Comparison of ENCODE assay signal across 8 mouse cellular contexts in genomic region chr7:30193581-30194100, GRCm38 (mm10). TPM values are rescaled to one million over a fixed set of nuclear protein-coding genes. Genes with fewer than 3 reads are reported as not detected.
DNase-seq lines count a peak whose midpoint lies in the region; ATAC-seq and TF ChIP-seq lines count a peak whose summit lies in the region.

No protein-coding gene starts in this region.

- peak; percentile 87 for DNase-seq in CH12.LX (ENCODE audit: extremely low read depth)
- peak; percentile 81 to 84 for DNase-seq in heart, postnatal 10 days
- peak; percentile 90 to 91 for DNase-seq in kidney, postnatal 36 days
- DNase-seq in lung, embryonic 14.5 days = peak; percentile 83

- TF ChIP-seq EP300 in CH12.LX (IDR thresholded peaks at IDR 0.05; ENCODE audit: low read length) = no peak

- H3K27ac ChIP-seq in CH12.LX (ENCODE audit: insufficient read depth, low read depth) = no peak overlapping the region
- no peak overlapping the region; the same call in 1 of the 2 replicates for H3K27ac ChIP-seq in bone marrow macrophage, adult 2 months (ENCODE audit: insufficient read depth, low read depth, low read length)
- H3K27ac ChIP-seq in lung, embryonic 14.5 days (ENCODE audit: low read depth) = peak overlapping the region; percentile 73
- H3K27ac ChIP-seq in neural tube, embryonic 15.5 days (replicated peaks) = peak overlapping the region; percentile 79
- peak overlapping the region; percentile 73 for H3K27ac ChIP-seq in testis, adult 2 months (ENCODE audit: control insufficient read depth, insufficient read depth, low read depth, low read length)

- H3K9me3 ChIP-seq in CH12.LX (replicated peaks; ENCODE audit: low read length) = no peaks in the 10 kb centered on the region
- no peaks in the 10 kb centered on the region for H3K9me3 ChIP-seq in lung, embryonic 14.5 days (ENCODE audit: low read depth, low read length)
- no peaks in the 10 kb centered on the region for H3K9me3 ChIP-seq in neural tube, embryonic 15.5 days (replicated peaks)

- peak; percentile 85 for ATAC-seq in erythroblast, adult 5-6 weeks (replicated peaks; ENCODE audit: low FRiP score, poor library complexity, severe bottlenecking)
- peak; percentile 61 for ATAC-seq in lung, embryonic 14.5 days (ENCODE audit: insufficient read depth)
- ATAC-seq in neural tube, embryonic 15.5 days (ENCODE audit: low FRiP score) = peak; percentile 65

- in situ Hi-C loops in CH12.LX (cut with MboI; ENCODE audit: low pct_ligation_motif_present, low pct_unique_long_range_greater_than_20kb, low sequenced_read_pairs) = no loop called here

- peak overlapping the region; percentile 39 for H3K4me2 ChIP-seq in CH12.LX (ENCODE audit: insufficient read depth, low read depth, poor library complexity, severe bottlenecking)
- H3K4me2 ChIP-seq in lung, embryonic 14.5 days = peak overlapping the region; percentile 64
- peak overlapping the region; percentile 67 for H3K4me2 ChIP-seq in neural tube, embryonic 15.5 days

- no peak for TF ChIP-seq RAD21 in CH12.LX (IDR thresholded peaks at IDR 0.05; ENCODE audit: low read depth, low read length)

- peaks cover 30 to 43% of the 10 kb centered on the region in 2 experiments for H3K36me3 ChIP-seq in CH12.LX (replicated peaks in 1 of 2; ENCODE audit: control insufficient read depth in 1 of 2, insufficient read depth in 1 of 2, low read length in 1 of 2)
- peaks cover 39% of the 10 kb centered on the region for H3K36me3 ChIP-seq in lung, embryonic 14.5 days (ENCODE audit: insufficient read depth)
- H3K36me3 ChIP-seq in neural tube, embryonic 15.5 days = peaks cover 36% of the 10 kb centered on the region
- H3K36me3 ChIP-seq in testis, adult 2 months (ENCODE audit: control insufficient read depth, insufficient read depth, low read length) = no peaks in the 10 kb centered on the region

- dilution Hi-C loops in CH12.LX (cut with MboI; ENCODE audit: extremely low pct_ligation_motif_present, extremely low pct_unique_long_range_greater_than_20kb, low sequenced_read_pairs) = no loop called here

- under 1% methylated on average over 26 of the region's 26 CpGs for WGBS in lung, embryonic 14.5 days
- under 1% methylated on average over 26 of the region's 26 CpGs for WGBS in neural tube, embryonic 15.5 days

- TF ChIP-seq POLR2A in CH12.LX (IDR thresholded peaks at IDR 0.05; ENCODE audit: low read depth, low read length) = peak; percentile 53; the same call in 1 of the 2 replicates
- TF ChIP-seq POLR2A in bone marrow macrophage, adult 2 months (IDR thresholded peaks at IDR 0.05; ENCODE audit: borderline replicate concordance, low read depth, low read length) = no peak
- TF ChIP-seq POLR2A in testis, adult 2 months (IDR thresholded peaks at IDR 0.05; ENCODE audit: control insufficient read depth, low read depth, low read length) = peak; percentile 35; the same call in 1 of the 2 replicates

- peaks cover 14% of the 10 kb centered on the region for H3K79me2 ChIP-seq in CH12.LX (replicated peaks; ENCODE audit: control insufficient read depth, extremely low read depth, insufficient read depth, poor library complexity, severe bottlenecking)

- H3K9ac ChIP-seq in CH12.LX (ENCODE audit: insufficient read depth, low read depth) = peak overlapping the region; percentile 95
- peak overlapping the region; percentile 75 for H3K9ac ChIP-seq in lung, embryonic 14.5 days
- peak overlapping the region; percentile 68 for H3K9ac ChIP-seq in neural tube, embryonic 15.5 days (replicated peaks)

- no peaks in the 10 kb centered on the region for H3K27me3 ChIP-seq in CH12.LX (replicated peaks)
- H3K27me3 ChIP-seq in lung, embryonic 14.5 days (ENCODE audit: insufficient read depth, low read length) = no peaks in the 10 kb centered on the region
- H3K27me3 ChIP-seq in neural tube, embryonic 15.5 days (replicated peaks) = no peaks in the 10 kb centered on the region
- no peaks in the 10 kb centered on the region for H3K27me3 ChIP-seq in testis, adult 2 months (ENCODE audit: control insufficient read depth, insufficient read depth, low read length)

- TF ChIP-seq CTCF in CH12.LX (conservative IDR thresholded peaks at IDR 0.05 in 1 of 2, IDR thresholded peaks at IDR 0.05 in 1 of 2; ENCODE audit: low read depth in 2 of 2, low read length in 2 of 2) = no peak
- no peak for TF ChIP-seq CTCF in bone marrow macrophage, adult 2 months (IDR thresholded peaks at IDR 0.05; ENCODE audit: low read depth, low read length)
- TF ChIP-seq CTCF in lung, embryonic 14.5 days (IDR thresholded peaks at IDR 0.05; ENCODE audit: low read depth) = no peak
- no peak for TF ChIP-seq CTCF in testis, adult 2 months (IDR thresholded peaks at IDR 0.05; ENCODE audit: control insufficient read depth, insufficient read depth, insufficient replicate concordance, low read depth, low read length)

- intact Hi-C loops in heart, postnatal 10 days (cut with DNase I) = no loop called here

- H3K4me1 ChIP-seq in CH12.LX (ENCODE audit: control insufficient read depth in 1 of 2, insufficient read depth in 2 of 2) = peaks cover 0 to 24% of the 10 kb centered on the region in 2 experiments; a peak in 2 of 4 replicates
- H3K4me1 ChIP-seq in bone marrow macrophage, adult 2 months (ENCODE audit: control insufficient read depth, insufficient read depth, low read length) = peaks cover 23% of the 10 kb centered on the region
- H3K4me1 ChIP-seq in lung, embryonic 14.5 days (ENCODE audit: insufficient read depth) = peaks cover 6% of the 10 kb centered on the region; the same call in 1 of the 2 replicates
- H3K4me1 ChIP-seq in neural tube, embryonic 15.5 days = peaks cover 31% of the 10 kb centered on the region
- H3K4me1 ChIP-seq in testis, adult 2 months (ENCODE audit: control insufficient read depth, insufficient read depth, low read length) = peaks cover 31% of the 10 kb centered on the region

- peak overlapping the region; percentile 28 to 92 (median 84) for H3K4me3 ChIP-seq in CH12.LX (replicated peaks in 1 of 3; ENCODE audit: low read depth in 2 of 3, low read length in 2 of 3, poor library complexity in 1 of 3)
- H3K4me3 ChIP-seq in bone marrow macrophage, adult 2 months (ENCODE audit: insufficient read depth, low read length) = peak overlapping the region; percentile 66
- H3K4me3 ChIP-seq in lung, embryonic 14.5 days (ENCODE audit: low read depth, low read length) = peak overlapping the region; percentile 71
- H3K4me3 ChIP-seq in neural tube, embryonic 15.5 days (replicated peaks) = peak overlapping the region; percentile 62
- peak overlapping the region; percentile 90 for H3K4me3 ChIP-seq in testis, adult 2 months (ENCODE audit: control insufficient read depth, low read depth, low read length)

RNA-seq across cellular contexts. Expression of gene Capns1, which starts 5.0 kb away (rescaled TPM):
- 85.8 and 101 TPM in 2 replicates for total RNA-seq in CH12.LX (2012; rRNA removed)
- 207 and 219 TPM in 2 replicates for total RNA-seq in CH12.LX (2014; rRNA removed)
- 218 and 233 TPM in 2 replicates for polyA plus RNA-seq in CH12.LX (2012; ENCODE audit: insufficient read length, low read depth)
- polyA plus RNA-seq in bone marrow macrophage, adult 2 months (2012; ENCODE audit: insufficient read depth, insufficient read length, missing spikeins) = 501 and 572 TPM in 2 replicates
- total RNA-seq in erythroblast, adult 5-6 weeks (2015; ENCODE audit: low replicate concordance) = 121 and 178 TPM in 2 replicates
- 60.6 and 91.3 TPM in 2 replicates for total RNA-seq in erythroblast, adult 5-6 weeks (2017; ENCODE audit: low replicate concordance)
- 100 to 1,000 TPM; 303 to 326 TPM for total RNA-seq in heart, postnatal 10 days (2021)
- 78.3 and 80.3 TPM in 2 replicates for polyA plus RNA-seq in lung, embryonic 14.5 days (2014; fragmentation: Nextera tagmentation; extraction: Ambion mirVana)
- 88.7 and 88.9 TPM in 2 replicates for polyA plus RNA-seq in neural tube, embryonic 15.5 days (2015; fragmentation: Nextera tagmentation; extraction: Ambion mirVana)
- polyA plus RNA-seq in testis, adult 2 months (2012; rRNA removed) = 562 and 592 TPM in 2 replicates

RNA-seq across cellular contexts. Expression of gene Cox7a1, which starts 9.7 kb away (rescaled TPM):
- total RNA-seq in CH12.LX (2012; rRNA removed) (5.5 and 14.0 TPM in 2 replicates), CH12.LX (2014; rRNA removed) (9.9 and 15.2 TPM in 2 replicates)
- 1.6 and 4.2 TPM in 2 replicates for polyA plus RNA-seq in CH12.LX (2012; ENCODE audit: insufficient read length, low read depth)
- 8.0 and 14.3 TPM in 2 replicates for polyA plus RNA-seq in bone marrow macrophage, adult 2 months (2012; ENCODE audit: insufficient read depth, insufficient read length, missing spikeins)
- total RNA-seq in erythroblast, adult 5-6 weeks (2015; ENCODE audit: low replicate concordance) = not detected in 2 replicates
- total RNA-seq in erythroblast, adult 5-6 weeks (2017; ENCODE audit: low replicate concordance) = not detected in 2 replicates
- total RNA-seq in heart, postnatal 10 days (2021) = 1,000 to 10,000 TPM; 1,192 to 1,277 TPM
- polyA plus RNA-seq in lung, embryonic 14.5 days (2014; fragmentation: Nextera tagmentation; extraction: Ambion mirVana) = 4.5 and 8.0 TPM in 2 replicates
- polyA plus RNA-seq in neural tube, embryonic 15.5 days (2015; fragmentation: Nextera tagmentation; extraction: Ambion mirVana) = 5.7 and 5.9 TPM in 2 replicates
- 4.0 and 5.2 TPM in 2 replicates for polyA plus RNA-seq in testis, adult 2 months (2012; rRNA removed)

RNA-seq across cellular contexts. Expression of gene Zfp146, which starts 24.1 kb away (rescaled TPM):
- total RNA-seq in CH12.LX (2012; rRNA removed) = 43.1 and 45.1 TPM in 2 replicates
- 44.5 and 45.0 TPM in 2 replicates for total RNA-seq in CH12.LX (2014; rRNA removed)
- polyA plus RNA-seq in CH12.LX (2012; ENCODE audit: insufficient read length, low read depth) = 42.0 and 47.8 TPM in 2 replicates
- polyA plus RNA-seq in bone marrow macrophage, adult 2 months (2012; ENCODE audit: insufficient read depth, insufficient read length, missing spikeins) = 19.9 and 22.9 TPM in 2 replicates
- total RNA-seq in erythroblast, adult 5-6 weeks (2015; ENCODE audit: low replicate concordance) = 21.5 and 34.4 TPM in 2 replicates
- total RNA-seq in erythroblast, adult 5-6 weeks (2017; ENCODE audit: low replicate concordance) = 30.3 and 56.9 TPM in 2 replicates
- 10 to 100 TPM; 39.0 to 42.5 TPM for total RNA-seq in heart, postnatal 10 days (2021)
- polyA plus RNA-seq in lung, embryonic 14.5 days (2014; fragmentation: Nextera tagmentation; extraction: Ambion mirVana) = 16.8 and 17.0 TPM in 2 replicates
- 11.3 and 12.4 TPM in 2 replicates for polyA plus RNA-seq in neural tube, embryonic 15.5 days (2015; fragmentation: Nextera tagmentation; extraction: Ambion mirVana)
- polyA plus RNA-seq in testis, adult 2 months (2012; rRNA removed) = 5.8 and 6.4 TPM in 2 replicates

RNA-seq across cellular contexts. Expression of gene Polr2i, which starts 38.1 kb away (rescaled TPM):
- 83.6 and 101 TPM in 2 replicates for total RNA-seq in CH12.LX (2012; rRNA removed)
- 55.0 and 62.9 TPM in 2 replicates for total RNA-seq in CH12.LX (2014; rRNA removed)
- polyA plus RNA-seq in CH12.LX (2012; ENCODE audit: insufficient read length, low read depth) = 74.2 and 75.4 TPM in 2 replicates
- 47.6 and 50.3 TPM in 2 replicates for polyA plus RNA-seq in bone marrow macrophage, adult 2 months (2012; ENCODE audit: insufficient read depth, insufficient read length, missing spikeins)
- 9.8 and 22.1 TPM in 2 replicates for total RNA-seq in erythroblast, adult 5-6 weeks (2015; ENCODE audit: low replicate concordance)
- 11.0 and 12.6 TPM in 2 replicates for total RNA-seq in erythroblast, adult 5-6 weeks (2017; ENCODE audit: low replicate concordance)
- total RNA-seq in heart, postnatal 10 days (2021) = 10 to 100 TPM; 55.5 to 60.7 TPM
- 187 and 192 TPM in 2 replicates for polyA plus RNA-seq in lung, embryonic 14.5 days (2014; fragmentation: Nextera tagmentation; extraction: Ambion mirVana)
- 165 and 194 TPM in 2 replicates for polyA plus RNA-seq in neural tube, embryonic 15.5 days (2015; fragmentation: Nextera tagmentation; extraction: Ambion mirVana)
- polyA plus RNA-seq in testis, adult 2 months (2012; rRNA removed) = 242 and 257 TPM in 2 replicates

RNA-seq across cellular contexts. Expression of gene Tbcb, which starts 38.4 kb away (rescaled TPM):
- 89.6 and 109 TPM in 2 replicates for total RNA-seq in CH12.LX (2012; rRNA removed)
- total RNA-seq in CH12.LX (2014; rRNA removed) = 54.9 and 57.7 TPM in 2 replicates
- 79.9 and 86.3 TPM in 2 replicates for polyA plus RNA-seq in CH12.LX (2012; ENCODE audit: insufficient read length, low read depth)
- 83.3 and 108 TPM in 2 replicates for polyA plus RNA-seq in bone marrow macrophage, adult 2 months (2012; ENCODE audit: insufficient read depth, insufficient read length, missing spikeins)
- total RNA-seq in erythroblast, adult 5-6 weeks (2015; ENCODE audit: low replicate concordance) = 36.4 and 38.6 TPM in 2 replicates
- 6.3 and 11.7 TPM in 2 replicates for total RNA-seq in erythroblast, adult 5-6 weeks (2017; ENCODE audit: low replicate concordance)
- total RNA-seq in heart, postnatal 10 days (2021) = 10 to 100 TPM; 68.5 to 76.1 TPM
- 175 and 182 TPM in 2 replicates for polyA plus RNA-seq in lung, embryonic 14.5 days (2014; fragmentation: Nextera tagmentation; extraction: Ambion mirVana)
- 405 and 478 TPM in 2 replicates for polyA plus RNA-seq in neural tube, embryonic 15.5 days (2015; fragmentation: Nextera tagmentation; extraction: Ambion mirVana)
- 65.7 and 66.2 TPM in 2 replicates for polyA plus RNA-seq in testis, adult 2 months (2012; rRNA removed)

Comparison
In these comparisons a context has a peak if more than half of its experiments do, and no peak if none do; other contexts are left out.
1. H3K27ac ChIP-seq: peak in lung, embryonic 14.5 days (single experiment), neural tube, embryonic 15.5 days (single experiment) and testis, adult 2 months (single experiment); none in CH12.LX (single experiment) and bone marrow macrophage, adult 2 months (single experiment).
2. Peak in every context shown above with its lines, with median percentiles within 50 percentile points of each other: DNase-seq, H3K4me2 ChIP-seq, H3K4me3 ChIP-seq, H3K9ac ChIP-seq and ATAC-seq.